Mouse (Mus musculus): Measurements from ENCODE around the gene Efcc1. TPM values are rescaled to one million over a fixed set of nuclear protein-coding genes. Genes with fewer than 3 reads are reported as not detected.

Gene Efcc1
- polyA plus RNA-seq, 1 experiment from 2014 or later: 1.4 TPM

- WGBS: 72% methylated on average over 6 of the region's 6 CpGs
- Histone ChIP-seq H3K4me1 (no peaks in the 10 kb centered on the region), H3K27me3 (no peaks in the 10 kb centered on the region), H3K36me3 (peaks cover 11% of the 10 kb centered on the region), H3K4me3 (no peak overlapping the region), H3K9ac (no peak overlapping the region; the same call in 1 of the 2 replicates), H3K27ac (no peak overlapping the region), H3K4me2 (replicated peaks) (no peak overlapping the region), H3K9me3 (no peaks in the 10 kb centered on the region)
- no peak for ATAC-seq (ENCODE audit: insufficient number of reproducible peaks, insufficient read depth, low FRiP score, low TSS enrichment)
Measured at GRCm38 (mm10) chr6:87795385-87796150, 64.9 kb downstream of the Efcc1 start.

GRCm38 (mm10) chr6:87796251-87796880 is 65.7 kb downstream of the Efcc1 start:
- 85% methylated on average over 6 of the region's 6 CpGs for WGBS

GRCm38 (mm10) chr6:87797321-87797720 is 66.7 kb downstream of the Efcc1 start:
- no peaks in the 10 kb centered on the region for H3K27me3 ChIP-seq
- H3K9me3 ChIP-seq: no peaks in the 10 kb centered on the region
- WGBS: 40% methylated on average over 2 of the region's 2 CpGs
- no peaks in the 10 kb centered on the region for H3K4me1 ChIP-seq
- peaks cover 3% of the 10 kb centered on the region for H3K36me3 ChIP-seq
- no peak overlapping the region for H3K4me3 ChIP-seq
- no peak overlapping the region for H3K9ac ChIP-seq
- no peak overlapping the region for H3K4me2 ChIP-seq (replicated peaks)
- ATAC-seq (ENCODE audit: insufficient number of reproducible peaks, insufficient read depth, low FRiP score, low TSS enrichment): no peak
- no peak overlapping the region for H3K27ac ChIP-seq

More at GRCm38 (mm10) chr6:87796251-87796880, 65.7 kb downstream of the Efcc1 start:
- H3K4me3 ChIP-seq: no peak overlapping the region
- no peaks in the 10 kb centered on the region for H3K9me3 ChIP-seq
- no peak overlapping the region for H3K4me2 ChIP-seq (replicated peaks)
- H3K27ac ChIP-seq: no peak overlapping the region
- H3K9ac ChIP-seq: peak overlapping the region; percentile 20; the same call in 1 of the 2 replicates
- H3K27me3 ChIP-seq: no peaks in the 10 kb centered on the region
- ATAC-seq (ENCODE audit: insufficient number of reproducible peaks, insufficient read depth, low FRiP score, low TSS enrichment): no peak
- H3K4me1 ChIP-seq: no peaks in the 10 kb centered on the region
- peaks cover 11% of the 10 kb centered on the region for H3K36me3 ChIP-seq

GRCm38 (mm10) chr6:87799576-87799975 is 68.9 kb downstream of the Efcc1 start:
- H3K4me1 ChIP-seq: no peaks in the 10 kb centered on the region
- H3K4me2 ChIP-seq (replicated peaks): no peak overlapping the region
- H3K27ac ChIP-seq: no peak overlapping the region
- WGBS: 84% methylated on average over 6 of the region's 6 CpGs
- no peak overlapping the region for H3K4me3 ChIP-seq
- no peaks in the 10 kb centered on the region; the same call in 1 of the 2 replicates for H3K36me3 ChIP-seq
- no peaks in the 10 kb centered on the region for H3K9me3 ChIP-seq
- no peak overlapping the region for H3K9ac ChIP-seq
- ATAC-seq (ENCODE audit: insufficient number of reproducible peaks, insufficient read depth, low FRiP score, low TSS enrichment): no peak
- no peaks in the 10 kb centered on the region for H3K27me3 ChIP-seq

GRCm38 (mm10) chr6:87802462-87802861 is 71.8 kb downstream of the Efcc1 start:
- no peak for ATAC-seq (ENCODE audit: insufficient number of reproducible peaks, insufficient read depth, low FRiP score, low TSS enrichment)
- 83% methylated on average over 7 of the region's 7 CpGs for WGBS
- Histone ChIP-seq H3K4me3 (no peak overlapping the region), H3K4me2 (replicated peaks) (no peak overlapping the region), H3K27ac (no peak overlapping the region), H3K36me3 (no peaks in the 10 kb centered on the region; the same call in 1 of the 2 replicates), H3K4me1 (no peaks in the 10 kb centered on the region), H3K9me3 (no peaks in the 10 kb centered on the region), H3K27me3 (no peaks in the 10 kb centered on the region), H3K9ac (no peak overlapping the region)

- no peak overlapping the region for H3K27ac ChIP-seq
- H3K9ac ChIP-seq: no peak overlapping the region
- WGBS: 85% methylated on average over 1 of the region's 1 CpGs
- peaks cover 3% of the 10 kb centered on the region; the same call in 1 of the 2 replicates for H3K36me3 ChIP-seq
- H3K4me3 ChIP-seq: no peak overlapping the region
- H3K9me3 ChIP-seq: no peaks in the 10 kb centered on the region
- no peaks in the 10 kb centered on the region for H3K4me1 ChIP-seq
- H3K27me3 ChIP-seq: no peaks in the 10 kb centered on the region
- no peak for ATAC-seq (ENCODE audit: insufficient number of reproducible peaks, insufficient read depth, low FRiP score, low TSS enrichment)
- no peak overlapping the region for H3K4me2 ChIP-seq (replicated peaks)
Measured at GRCm38 (mm10) chr6:87804036-87804435, 73.4 kb downstream of the Efcc1 start.

GRCm38 (mm10) chr6:87804886-87805285 is 74.2 kb downstream of the Efcc1 start:
- Histone ChIP-seq H3K27me3 (no peaks in the 10 kb centered on the region), H3K4me1 (0 out of 2 replicates have a peak, but pooled peaks cover 2% of the 10 kb centered on the region), H3K4me2 (replicated peaks) (no peak overlapping the region), H3K4me3 (no peak overlapping the region), H3K9me3 (no peaks in the 10 kb centered on the region), H3K36me3 (peaks cover 3% of the 10 kb centered on the region; the same call in 1 of the 2 replicates), H3K9ac (no peak overlapping the region), H3K27ac (no peak overlapping the region)
- WGBS: 84% methylated on average over 7 of the region's 7 CpGs
- no peak for ATAC-seq (ENCODE audit: insufficient number of reproducible peaks, insufficient read depth, low FRiP score, low TSS enrichment)

- Histone ChIP-seq H3K9me3 (no peaks in the 10 kb centered on the region), H3K36me3 (peaks cover 3% of the 10 kb centered on the region; the same call in 1 of the 2 replicates), H3K27me3 (no peaks in the 10 kb centered on the region), H3K27ac (no peak overlapping the region), H3K4me3 (no peak overlapping the region), H3K4me2 (replicated peaks) (no peak overlapping the region), H3K4me1 (0 out of 2 replicates have a peak, but pooled peaks cover 2% of the 10 kb centered on the region), H3K9ac (no peak overlapping the region)
- WGBS: 90% methylated on average over 7 of the region's 7 CpGs
- no peak for ATAC-seq (ENCODE audit: insufficient number of reproducible peaks, insufficient read depth, low FRiP score, low TSS enrichment)
Measured at GRCm38 (mm10) chr6:87805448-87805847, 74.8 kb downstream of the Efcc1 start.

Other genes starting within 250 kb of the Efcc1 start
- gene Arhgap25, start 197.6 kb upstream of the Efcc1 start, polyA plus RNA-seq (2016; fragmentation: Nextera tagmentation; extraction: Ambion mirVana): 4.4 and 5.0 TPM in 2 replicates
- 3.7 and 4.1 TPM in 2 replicates for gene Prokr1, start 140.1 kb upstream of the Efcc1 start, polyA plus RNA-seq (2016; fragmentation: Nextera tagmentation; extraction: Ambion mirVana)
- 13.6 and 14.0 TPM in 2 replicates for gene Aplf, start 58.7 kb upstream of the Efcc1 start, polyA plus RNA-seq (2016; fragmentation: Nextera tagmentation; extraction: Ambion mirVana)
- 2.7 and 3.1 TPM in 2 replicates for gene Gp9, start 47.2 kb downstream of the Efcc1 start, polyA plus RNA-seq (2016; fragmentation: Nextera tagmentation; extraction: Ambion mirVana)
- 10.8 and 12.0 TPM in 2 replicates for gene Rab43, start 81.3 kb downstream of the Efcc1 start, polyA plus RNA-seq (2016; fragmentation: Nextera tagmentation; extraction: Ambion mirVana)
- 3.9 and 4.2 TPM in 2 replicates for gene Gm45140, start 104.9 kb downstream of the Efcc1 start, polyA plus RNA-seq (2016; fragmentation: Nextera tagmentation; extraction: Ambion mirVana)
- 55.1 and 60.5 TPM in 2 replicates for gene Isy1, start 107.9 kb downstream of the Efcc1 start, polyA plus RNA-seq (2016; fragmentation: Nextera tagmentation; extraction: Ambion mirVana)
- gene Cnbp, start 120.2 kb downstream of the Efcc1 start, polyA plus RNA-seq (2016; fragmentation: Nextera tagmentation; extraction: Ambion mirVana): 1,060 and 1,087 TPM in 2 replicates
- gene Copg1, start 156.9 kb downstream of the Efcc1 start, polyA plus RNA-seq (2016; fragmentation: Nextera tagmentation; extraction: Ambion mirVana): 176 and 177 TPM in 2 replicates
- 63.4 and 63.5 TPM in 2 replicates for gene Hmces, start 183.1 kb downstream of the Efcc1 start, polyA plus RNA-seq (2016; fragmentation: Nextera tagmentation; extraction: Ambion mirVana)

Data from embryonic facial prominence, embryonic 12.5 days (tissue).